Mouse (Mus musculus): ENCODE data around the gene Ugt1a6a.

DNA sequence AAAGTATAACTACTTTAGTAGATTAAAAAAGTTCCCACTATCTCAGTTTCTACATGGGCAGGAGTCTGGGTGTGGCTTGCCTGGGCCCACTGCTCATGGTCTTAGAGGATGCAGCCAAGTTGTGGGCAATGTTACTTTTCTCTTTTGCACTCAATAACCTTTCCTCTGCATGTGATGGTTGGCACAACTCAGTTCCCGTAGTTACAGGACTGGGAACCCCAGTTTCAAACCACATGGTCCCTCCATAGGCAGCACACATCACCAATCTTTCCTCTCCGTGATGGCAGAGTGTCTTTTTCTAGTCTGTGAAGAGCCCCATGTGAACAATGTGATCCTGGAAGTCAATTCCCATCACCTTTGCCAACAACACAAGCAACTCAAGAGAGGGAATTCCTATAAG is 92.9 kb downstream of the Ugt1a6a start:
- TF ChIP-seq POLR2A (IDR thresholded peaks at IDR 0.05; ENCODE audit: insufficient read depth, low read depth, low read length) (no peak), CTCF (IDR thresholded peaks at IDR 0.05; ENCODE audit: insufficient read depth, low read depth, low read length) (no peak)

All from olfactory bulb, adult 2 months (tissue).